Mouse (Mus musculus) erythroblast, adult 5-6 weeks (primary cell): ENCODE measurements around the gene Olfr995. TPM values are rescaled to one million over a fixed set of nuclear protein-coding genes. Genes with fewer than 3 reads are reported as not detected.

Source experiments
- ATAC-seq: replicated peaks from 2 replicates; pipeline ENCODE4 v1.8.0; 2016; ENCODE audit warnings: moderate number of reproducible peaks, mild to moderate bottlenecking, moderate TSS enrichment, inconsistent platforms; ENCODE audit not compliant: poor library complexity, low FRiP score, severe bottlenecking
- total RNA-seq, 2 experiments: library from RNA; stranded (forward) in 1 of 2; stranded (reverse) in 1 of 2; fragments of 150-400 nt in 1 of 2; fragments of 200-764, 138-1000 nt in 1 of 2; gene quantifications; 2 replicates each; pipeline versions ENCODE4 v1.2.3 to v1.2.4; 2015 to 2017; ENCODE audit warnings: low replicate concordance in 2 of 2

Olfr995 gene
- not detected in 2 replicates for total RNA-seq (2015; ENCODE audit: low replicate concordance)
- total RNA-seq (2017; ENCODE audit: low replicate concordance) = 2.5 TPM in 1 of 2 replicates, not detected in the other

DNA sequence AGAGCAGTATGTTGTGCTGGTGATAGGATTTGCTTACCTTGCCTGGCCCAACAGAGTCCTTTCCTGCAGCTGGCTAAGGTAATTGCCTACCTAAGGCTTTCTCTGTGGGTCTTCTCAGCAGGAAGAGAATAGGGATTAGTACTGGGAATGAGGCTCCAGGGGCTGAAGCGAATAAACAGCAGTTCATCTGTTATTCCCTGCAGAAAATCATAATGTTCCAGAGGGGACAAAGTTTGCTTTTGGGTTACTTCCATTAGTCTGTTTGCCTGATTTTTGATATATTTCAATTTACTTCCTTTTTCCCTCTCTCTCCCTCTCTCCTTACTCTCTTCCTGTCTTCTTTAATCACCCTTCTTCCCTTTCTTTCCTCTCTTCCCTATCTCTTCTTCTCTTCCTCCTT is at the start of gene Olfr995:
TSS of gene Olfr995 (minus strand) at position 101 of the 400 bp plus-strand sequence.
- ATAC-seq = no peak

- no peak for ATAC-seq
Observed at GRCm38 (mm10) chr2:85490396-85490795, 47.0 kb upstream of the Olfr995 start.

DNA sequence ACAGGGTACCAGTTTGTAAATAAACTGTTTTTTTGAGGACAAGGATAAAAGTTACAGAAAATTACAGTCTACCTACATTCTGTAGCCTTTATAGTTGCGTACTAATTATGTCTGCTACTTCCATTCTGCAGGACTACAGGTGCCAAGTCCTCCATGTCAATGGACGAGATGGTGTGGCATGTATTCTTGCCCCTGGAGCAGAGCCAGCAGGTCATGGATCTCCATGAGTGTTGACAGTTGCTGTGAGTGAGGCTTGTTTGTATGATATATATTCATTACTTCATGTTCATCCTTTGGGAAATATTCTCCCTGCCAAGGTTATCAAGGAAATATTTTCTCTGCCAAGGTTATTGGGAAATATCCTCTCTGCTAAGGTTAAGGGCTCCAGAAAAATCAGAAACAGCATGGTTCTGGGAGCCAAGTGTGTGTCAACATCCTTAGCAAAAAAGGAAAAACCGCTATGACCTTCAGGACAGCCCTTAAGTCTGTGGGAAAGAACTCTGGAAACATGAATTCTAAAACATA is 23.4 kb upstream of the Olfr995 start:
- no peak for ATAC-seq

- no peak for ATAC-seq
Observed at GRCm38 (mm10) chr2:85442546-85442945, 893 bp downstream of the Olfr995 start.

DNA sequence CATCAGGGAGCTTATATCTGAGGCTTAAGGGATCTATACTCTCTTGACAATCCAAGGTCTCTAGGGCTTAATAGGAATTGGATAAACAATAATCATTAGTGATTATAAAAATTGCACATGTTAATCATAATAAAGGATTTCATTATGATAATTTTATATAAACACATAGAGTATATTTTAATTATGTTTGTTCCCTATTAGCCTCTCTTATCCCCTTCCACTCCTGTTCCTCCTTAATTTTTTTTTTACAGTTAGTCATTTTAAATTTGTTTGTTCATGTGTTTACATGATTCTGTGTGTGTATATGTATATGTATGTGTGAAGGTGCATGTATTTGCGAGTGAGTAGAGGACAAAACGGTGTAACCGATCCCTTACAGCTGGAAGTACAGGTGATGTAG is 7.1 kb downstream of the Olfr995 start, which contains the start of gene Olfr994:
TSS of gene Olfr994 (minus strand) at position 101 of the 400 bp plus-strand sequence.
- ATAC-seq = no peak

DNA sequence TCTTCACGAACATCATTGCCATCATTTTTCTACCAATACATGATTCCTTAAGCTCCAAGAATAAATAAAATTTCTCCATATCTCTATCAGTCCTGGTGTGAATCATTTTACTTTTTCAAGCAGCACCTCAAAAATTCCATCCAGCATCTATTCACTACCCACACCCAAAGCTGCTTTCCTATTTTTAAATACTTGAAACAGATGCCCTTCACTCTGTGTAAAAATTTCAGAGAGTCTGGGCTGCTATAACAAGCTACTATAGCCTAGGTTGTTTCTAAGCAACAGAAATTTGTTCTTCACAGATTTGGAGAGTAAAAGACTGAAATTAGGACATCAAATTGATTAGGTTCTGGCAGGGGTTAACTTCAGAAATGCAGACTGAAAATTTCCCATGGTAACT is 17.5 kb downstream of the Olfr995 start:
- ATAC-seq = no peak

- no peak for ATAC-seq
Observed at GRCm38 (mm10) chr2:85414777-85415176, 28.7 kb downstream of the Olfr995 start, which contains the start of gene Olfr993. Olfr993 (minus strand) TSS chr2:85414877.

- no peak for ATAC-seq
Observed at GRCm38 (mm10) chr2:85409369-85409768, 34.1 kb downstream of the Olfr995 start, which contains the start of gene Olfr992. Olfr992 (minus strand) TSS chr2:85409469.

Other genes starting within 250 kb of the Olfr995 start
- gene Lrrc55, start 246.4 kb downstream of the Olfr995 start, total RNA-seq (2015; ENCODE audit: low replicate concordance) = not detected in 2 replicates
- gene Lrrc55, start 246.4 kb downstream of the Olfr995 start, total RNA-seq (2017; ENCODE audit: low replicate concordance) = 0.28 TPM in 1 of 2 replicates, not detected in the other
- not detected in 2 replicates for gene Olfr987, start 104.3 kb downstream of the Olfr995 start, total RNA-seq (2015; ENCODE audit: low replicate concordance)
- not detected in 2 replicates for gene Olfr987, start 104.3 kb downstream of the Olfr995 start, total RNA-seq (2017; ENCODE audit: low replicate concordance)
- not detected in 2 replicates for gene Olfr988, start 80.4 kb downstream of the Olfr995 start, total RNA-seq (2015; ENCODE audit: low replicate concordance)
- gene Olfr988, start 80.4 kb downstream of the Olfr995 start, total RNA-seq (2017; ENCODE audit: low replicate concordance) = not detected in 2 replicates
- gene Olfr992, start 34.2 kb downstream of the Olfr995 start, total RNA-seq (2015; ENCODE audit: low replicate concordance) = not detected in 2 replicates
- not detected in 2 replicates for gene Olfr992, start 34.2 kb downstream of the Olfr995 start, total RNA-seq (2017; ENCODE audit: low replicate concordance)
- not detected in 2 replicates for gene Olfr993, start 28.8 kb downstream of the Olfr995 start, total RNA-seq (2015; ENCODE audit: low replicate concordance)
- not detected in 2 replicates for gene Olfr993, start 28.8 kb downstream of the Olfr995 start, total RNA-seq (2017; ENCODE audit: low replicate concordance)
- not detected in 2 replicates for gene Olfr994, start 7.2 kb downstream of the Olfr995 start, total RNA-seq (2015; ENCODE audit: low replicate concordance)
- not detected in 2 replicates for gene Olfr994, start 7.2 kb downstream of the Olfr995 start, total RNA-seq (2017; ENCODE audit: low replicate concordance)
- gene 4833423E24Rik, start 75.4 kb upstream of the Olfr995 start, total RNA-seq (2015; ENCODE audit: low replicate concordance) = not detected in 2 replicates
- not detected in 2 replicates for gene 4833423E24Rik, start 75.4 kb upstream of the Olfr995 start, total RNA-seq (2017; ENCODE audit: low replicate concordance)
- not detected in 2 replicates for gene Olfr996, start 135.6 kb upstream of the Olfr995 start, total RNA-seq (2015; ENCODE audit: low replicate concordance)
- gene Olfr996, start 135.6 kb upstream of the Olfr995 start, total RNA-seq (2017; ENCODE audit: low replicate concordance) = not detected in 2 replicates
- gene Olfr998, start 145.3 kb upstream of the Olfr995 start, total RNA-seq (2015; ENCODE audit: low replicate concordance) = not detected in 2 replicates
- not detected in 2 replicates for gene Olfr998, start 145.3 kb upstream of the Olfr995 start, total RNA-seq (2017; ENCODE audit: low replicate concordance)
- gene Olfr1000, start 168.3 kb upstream of the Olfr995 start, total RNA-seq (2015; ENCODE audit: low replicate concordance) = not detected in 2 replicates
- not detected in 2 replicates for gene Olfr1000, start 168.3 kb upstream of the Olfr995 start, total RNA-seq (2017; ENCODE audit: low replicate concordance)
- gene Olfr1002, start 207.1 kb upstream of the Olfr995 start, total RNA-seq (2015; ENCODE audit: low replicate concordance) = not detected in 2 replicates
- not detected in 2 replicates for gene Olfr1002, start 207.1 kb upstream of the Olfr995 start, total RNA-seq (2017; ENCODE audit: low replicate concordance)
- gene Olfr154, start 220.8 kb upstream of the Olfr995 start, total RNA-seq (2015; ENCODE audit: low replicate concordance) = not detected in 2 replicates
- not detected in 2 replicates for gene Olfr154, start 220.8 kb upstream of the Olfr995 start, total RNA-seq (2017; ENCODE audit: low replicate concordance)
- not detected in 2 replicates for gene Olfr1006, start 235.1 kb upstream of the Olfr995 start, total RNA-seq (2015; ENCODE audit: low replicate concordance)
- not detected in 2 replicates for gene Olfr1006, start 235.1 kb upstream of the Olfr995 start, total RNA-seq (2017; ENCODE audit: low replicate concordance)
- not detected in 2 replicates for gene Olfr1008, start 245.8 kb upstream of the Olfr995 start, total RNA-seq (2015; ENCODE audit: low replicate concordance)
- not detected in 2 replicates for gene Olfr1008, start 245.8 kb upstream of the Olfr995 start, total RNA-seq (2017; ENCODE audit: low replicate concordance)